Mouse (Mus musculus): ENCODE data around the gene Pfn3. TPM values are rescaled to one million over a fixed set of nuclear protein-coding genes. Genes with fewer than 3 reads are reported as not detected.
"Not testable (repeated sequence)": the region's sequence is repeated elsewhere in the genome, so short reads cannot be mapped to it uniquely, and the experiment has no call there.

Pfn3 gene
- polyA plus RNA-seq, 1 experiment from 2014 or later, result not detected

GRCm38 (mm10) chr13:55446483-55447105 lies 31.6 kb upstream of the Pfn3 start:
- H3K27ac ChIP-seq (ENCODE audit: low read depth, low read length), result no peak overlapping the region
- no peak for ATAC-seq

GRCm38 (mm10) chr13:55445361-55446091 lies 30.5 kb upstream of the Pfn3 start:
- ATAC-seq, result no peak
- Histone ChIP-seq H3K27ac (ENCODE audit: low read depth, low read length) (peak overlapping the region; percentile 95), H3K4me3 (ENCODE audit: low read depth, low read length) (peak overlapping the region; percentile 63), H3K9me3 (ENCODE audit: control insufficient read depth) (no peaks in the 10 kb centered on the region), H3K36me3 (ENCODE audit: control insufficient read depth, insufficient read depth) (peaks cover 5% of the 10 kb centered on the region; the same call in 1 of the 2 replicates), H3K4me2 (replicated peaks; ENCODE audit: low read depth) (peak overlapping the region; percentile 89), H3K4me1 (replicated peaks; ENCODE audit: control insufficient read depth, insufficient read depth, low read length) (peaks cover 13% of the 10 kb centered on the region), H3K9ac (ENCODE audit: low read depth, low read length) (peak overlapping the region; percentile 73), H3K27me3 (replicated peaks; ENCODE audit: control insufficient read depth, insufficient read depth, low read length) (no peaks in the 10 kb centered on the region)
- TF ChIP-seq CTCF (IDR thresholded peaks at IDR 0.05; ENCODE audit: low read depth), result peak; percentile 27; the same call in 1 of the 2 replicates
- whole genome bisulfite sequencing, result under 1% methylated on average over 66 of the region's 66 CpGs

More at GRCm38 (mm10) chr13:55446483-55447105, 31.6 kb upstream of the Pfn3 start:
- H3K4me1 ChIP-seq (replicated peaks; ENCODE audit: control insufficient read depth, insufficient read depth, low read length), result peaks cover 13% of the 10 kb centered on the region
- H3K4me2 ChIP-seq (replicated peaks; ENCODE audit: low read depth), result peak overlapping the region; percentile 89
- no peaks in the 10 kb centered on the region for H3K27me3 ChIP-seq (replicated peaks; ENCODE audit: control insufficient read depth, insufficient read depth, low read length)
- no peak for TF ChIP-seq CTCF (IDR thresholded peaks at IDR 0.05; ENCODE audit: low read depth)
- H3K9ac ChIP-seq (ENCODE audit: low read depth, low read length), result peak overlapping the region; percentile 73; the same call in 1 of the 2 replicates
- 48% methylated on average over 6 of the region's 6 CpGs for WGBS
- H3K4me3 ChIP-seq (ENCODE audit: low read depth, low read length), result no peak overlapping the region
- no peaks in the 10 kb centered on the region for H3K9me3 ChIP-seq (ENCODE audit: control insufficient read depth)
- H3K36me3 ChIP-seq (ENCODE audit: control insufficient read depth, insufficient read depth), result peaks cover 16% of the 10 kb centered on the region

- Histone ChIP-seq H3K27me3 (replicated peaks; ENCODE audit: control insufficient read depth, insufficient read depth, low read length) (no peaks in the 10 kb centered on the region), H3K27ac (ENCODE audit: low read depth, low read length) (peak within 1 kb of the TSS; percentile 95), H3K36me3 (ENCODE audit: control insufficient read depth, insufficient read depth) (no peaks in the 10 kb centered on the region), H3K9ac (ENCODE audit: low read depth, low read length) (peak within 1 kb of the TSS; percentile 73), H3K9me3 (ENCODE audit: control insufficient read depth) (no peaks in the 10 kb centered on the region), H3K4me1 (replicated peaks; ENCODE audit: control insufficient read depth, insufficient read depth, low read length) (peaks cover 13% of the 10 kb centered on the region), H3K4me2 (replicated peaks; ENCODE audit: low read depth) (peak within 1 kb of the TSS; percentile 89), H3K4me3 (ENCODE audit: low read depth, low read length) (peak within 1 kb of the TSS; percentile 63)
- no peak for TF ChIP-seq CTCF (IDR thresholded peaks at IDR 0.05; ENCODE audit: low read depth)
- peak; percentile 96 for ATAC-seq
- WGBS, result under 1% methylated on average over 35 of the region's 35 CpGs
Observed at GRCm38 (mm10) chr13:55444937-55445315, 29.9 kb upstream of the Pfn3 start, which contains the start of gene Grk6. Grk6 (plus strand) TSS chr13:55445072.

- peak overlapping the region; percentile 89 for H3K4me2 ChIP-seq (replicated peaks; ENCODE audit: low read depth)
- ATAC-seq, result peak; percentile 58
- peaks cover 13% of the 10 kb centered on the region for H3K4me1 ChIP-seq (replicated peaks; ENCODE audit: control insufficient read depth, insufficient read depth, low read length)
- peak overlapping the region; percentile 95 for H3K27ac ChIP-seq (ENCODE audit: low read depth, low read length)
- H3K4me3 ChIP-seq (ENCODE audit: low read depth, low read length), result peak overlapping the region; percentile 63
- no peaks in the 10 kb centered on the region for H3K9me3 ChIP-seq (ENCODE audit: control insufficient read depth)
- peak overlapping the region; percentile 17; the same call in 1 of the 2 replicates for H3K9ac ChIP-seq (ENCODE audit: low read depth, low read length)
- TF ChIP-seq CTCF (IDR thresholded peaks at IDR 0.05; ENCODE audit: low read depth), result no peak
- no peaks in the 10 kb centered on the region for H3K27me3 ChIP-seq (replicated peaks; ENCODE audit: control insufficient read depth, insufficient read depth, low read length)
- under 1% methylated on average over 29 of the region's 33 CpGs for WGBS
- H3K36me3 ChIP-seq (ENCODE audit: control insufficient read depth, insufficient read depth), result no peaks in the 10 kb centered on the region
Observed at GRCm38 (mm10) chr13:55444286-55444936, 29.4 kb upstream of the Pfn3 start.

- TF ChIP-seq CTCF (IDR thresholded peaks at IDR 0.05; ENCODE audit: low read depth), result no peak
- peaks cover 13% of the 10 kb centered on the region for H3K4me1 ChIP-seq (replicated peaks; ENCODE audit: control insufficient read depth, insufficient read depth, low read length)
- H3K27me3 ChIP-seq (replicated peaks; ENCODE audit: control insufficient read depth, insufficient read depth, low read length), result no peaks in the 10 kb centered on the region
- ATAC-seq, result no peak
- 23% methylated on average over 9 of the region's 9 CpGs for WGBS
- peak overlapping the region; percentile 17; the same call in 1 of the 2 replicates for H3K9ac ChIP-seq (ENCODE audit: low read depth, low read length)
- peak overlapping the region; percentile 63 for H3K4me3 ChIP-seq (ENCODE audit: low read depth, low read length)
- peak overlapping the region; percentile 95; the same call in 1 of the 2 replicates for H3K27ac ChIP-seq (ENCODE audit: low read depth, low read length)
- H3K9me3 ChIP-seq (ENCODE audit: control insufficient read depth), result no peaks in the 10 kb centered on the region
- peak overlapping the region; percentile 89 for H3K4me2 ChIP-seq (replicated peaks; ENCODE audit: low read depth)
- no peaks in the 10 kb centered on the region for H3K36me3 ChIP-seq (ENCODE audit: control insufficient read depth, insufficient read depth)
Observed at GRCm38 (mm10) chr13:55443799-55444285, 28.8 kb upstream of the Pfn3 start.

- H3K27ac ChIP-seq (ENCODE audit: low read depth, low read length); H3K27me3 ChIP-seq (replicated peaks; ENCODE audit: control insufficient read depth, insufficient read depth, low read length); H3K36me3 ChIP-seq (ENCODE audit: control insufficient read depth, insufficient read depth); H3K4me1 ChIP-seq (replicated peaks; ENCODE audit: control insufficient read depth, insufficient read depth, low read length); H3K4me2 ChIP-seq (replicated peaks; ENCODE audit: low read depth); H3K4me3 ChIP-seq (ENCODE audit: low read depth, low read length); H3K9me3 ChIP-seq (ENCODE audit: control insufficient read depth); H3K9ac ChIP-seq (ENCODE audit: low read depth, low read length); ATAC-seq: not testable (repeated sequence)
- 81% methylated on average over 14 of the region's 15 CpGs for WGBS
Observed at GRCm38 (mm10) chr13:55437111-55437629, 22.1 kb upstream of the Pfn3 start.

Data from intestine, postnatal 0 days (tissue).